Mouse (Mus musculus) olfactory bulb, adult 2 months (tissue): ENCODE data around the gene Mtrex. TPM values are rescaled to one million over a fixed set of nuclear protein-coding genes. Genes with fewer than 3 reads are reported as not detected.

Experiments
- H3K27ac ChIP-seq: fragments of 200-500 bp; 2 replicates; pipeline ENCODE4 v1.5.1; 2012; ENCODE audit warnings: low read depth, low read length; ENCODE audit not compliant: insufficient read depth
- H3K4me1 ChIP-seq: fragments of 200-500 bp; 2 replicates; pipeline ENCODE4 v1.6.1; 2012; ENCODE audit warnings: low read length; ENCODE audit not compliant: control insufficient read depth, insufficient read depth
- H3K4me3 ChIP-seq: fragments of 200-500 bp; 2 replicates; pipeline ENCODE4 v1.5.1; 2012; ENCODE audit warnings: mild to moderate bottlenecking, low read depth, low read length, moderate library complexity; ENCODE audit not compliant: insufficient read depth
- CTCF ChIP-seq: fragments of 200-500 bp; IDR thresholded peaks from 2 replicates; pipeline ENCODE4 v1.5.1; 2012; ENCODE audit warnings: low read depth, mild to moderate bottlenecking, low read length, moderate library complexity; ENCODE audit not compliant: insufficient read depth
- POLR2A ChIP-seq: fragments of 200-500 bp; IDR thresholded peaks from 2 replicates; pipeline ENCODE4 v1.6.1; 2012; ENCODE audit warnings: mild to moderate bottlenecking, low read depth, low read length, moderate library complexity; ENCODE audit not compliant: insufficient read depth
- WGBS: fragments of 180-500 bp; shearing (Covaris S2); methylation state at CpG from one replicate; pipeline ENCODE4 v1.1.7; 2018; 5-methylcytosine and 5-hydroxymethylcytosine counted together
- polyA plus RNA-seq: library from polyadenylated mRNA; stranded (reverse); fragments of >200 nt; gene quantifications from 2 replicates; pipeline ENCODE4 v1.2.4, GENCODE M21; 2012; ENCODE audit warnings: low replicate concordance; ENCODE audit not compliant: missing spikeins, insufficient read depth, insufficient read length

Gene Mtrex
- polyA plus RNA-seq, 1 experiment: not detected

GRCm38 (mm10) chr13:112837621-112838155 lies 89.5 kb downstream of the Mtrex start:
- no peak for TF ChIP-seq POLR2A
- TF ChIP-seq CTCF: no peak
- Histone ChIP-seq H3K27ac (no peak overlapping the region), H3K4me3 (no peak overlapping the region), H3K4me1 (peaks cover 7% of the 10 kb centered on the region)
- 90% methylated on average over 9 of the region's 9 CpGs for WGBS

- Histone ChIP-seq H3K4me3 (no peak overlapping the region), H3K27ac (no peak overlapping the region), H3K4me1 (peaks cover 10% of the 10 kb centered on the region)
- TF ChIP-seq POLR2A (no peak), CTCF (no peak)
- 87% methylated on average over 2 of the region's 2 CpGs for WGBS
Measured at GRCm38 (mm10) chr13:112836951-112837350, 90.2 kb downstream of the Mtrex start.

- Histone ChIP-seq H3K4me3 (no peak overlapping the region), H3K4me1 (peaks cover 15% of the 10 kb centered on the region), H3K27ac (no peak overlapping the region)
- TF ChIP-seq POLR2A: no peak
- no peak for TF ChIP-seq CTCF
- 48% methylated on average over 12 of the region's 12 CpGs for WGBS
Measured at GRCm38 (mm10) chr13:112835113-112835512, 92.1 kb downstream of the Mtrex start.

GRCm38 (mm10) chr13:112833895-112834263 lies 93.3 kb downstream of the Mtrex start:
- TF ChIP-seq POLR2A: no peak
- no peak for TF ChIP-seq CTCF
- no peak overlapping the region for H3K4me3 ChIP-seq
- 66% methylated on average over 3 of the region's 3 CpGs for WGBS
- no peak overlapping the region for H3K27ac ChIP-seq
- H3K4me1 ChIP-seq: peaks cover 15% of the 10 kb centered on the region

- TF ChIP-seq CTCF (no peak), POLR2A (no peak)
- whole genome bisulfite sequencing: 45% methylated on average over 20 of the region's 20 CpGs
- Histone ChIP-seq H3K4me1 (peaks cover 15% of the 10 kb centered on the region), H3K4me3 (peak overlapping the region; percentile 23), H3K27ac (no peak overlapping the region)
Measured at GRCm38 (mm10) chr13:112833253-112833894, 93.8 kb downstream of the Mtrex start.

GRCm38 (mm10) chr13:112832589-112832988 lies 94.6 kb downstream of the Mtrex start:
- Histone ChIP-seq H3K27ac (no peak overlapping the region), H3K4me1 (peaks cover 15% of the 10 kb centered on the region), H3K4me3 (no peak overlapping the region)
- 69% methylated on average over 2 of the region's 2 CpGs for WGBS
- TF ChIP-seq POLR2A: no peak
- TF ChIP-seq CTCF: no peak

- H3K27ac ChIP-seq: no peak overlapping the region
Measured at GRCm38 (mm10) chr13:112829619-112830018, 97.6 kb downstream of the Mtrex start.

GRCm38 (mm10) chr13:112825479-112825878 lies 101.7 kb downstream of the Mtrex start:
- Histone ChIP-seq H3K4me3 (no peak overlapping the region), H3K4me1 (peaks cover 2% of the 10 kb centered on the region; the same call in 1 of the 2 replicates), H3K27ac (no peak overlapping the region)
- no peak for TF ChIP-seq CTCF
- 87% methylated on average over 6 of the region's 6 CpGs for WGBS

More at GRCm38 (mm10) chr13:112829619-112830018, 97.6 kb downstream of the Mtrex start:
- TF ChIP-seq POLR2A (no peak), CTCF (no peak)
- 94% methylated on average over 2 of the region's 2 CpGs for WGBS
- Histone ChIP-seq H3K4me1 (peaks cover 11% of the 10 kb centered on the region), H3K4me3 (no peak overlapping the region)

- no peak overlapping the region for H3K27ac ChIP-seq
- 73% methylated on average over 8 of the region's 8 CpGs for WGBS
- no peaks in the 10 kb centered on the region for H3K4me1 ChIP-seq
- TF ChIP-seq CTCF: no peak
- no peak for TF ChIP-seq POLR2A
- no peak overlapping the region for H3K4me3 ChIP-seq
Measured at GRCm38 (mm10) chr13:112823911-112824648, 103.1 kb downstream of the Mtrex start.
